21 mouse cellular contexts compared by ENCODE assay signal in the genomic region with DNA sequence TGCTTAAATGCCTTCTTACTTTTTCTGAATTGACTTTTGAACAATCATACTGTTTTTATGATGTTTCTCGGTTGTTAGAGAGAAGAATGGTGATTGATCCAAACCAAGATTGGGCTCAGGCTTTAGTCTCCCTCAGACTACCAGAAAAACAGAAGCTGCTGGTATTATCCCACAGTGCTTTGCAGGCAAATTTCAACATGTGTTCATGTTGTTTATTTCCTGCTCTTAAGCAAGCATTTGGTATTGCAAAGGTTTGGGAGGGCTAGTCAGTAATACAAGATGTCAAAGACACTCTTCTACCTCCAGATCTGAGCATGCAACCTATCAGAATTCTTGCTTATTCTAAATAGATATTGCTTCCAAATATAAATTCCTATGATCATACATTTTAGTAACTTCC. TPM values are rescaled to one million over a fixed set of nuclear protein-coding genes. Genes with fewer than 3 reads are reported as not detected.
DNase-seq lines count a peak whose midpoint lies in the region; ATAC-seq and TF ChIP-seq lines count a peak whose summit lies in the region.
"Had no signal": no experiment of that assay in that cellular context is flagged by ENCODE, and none has a peak within 500 bp of the region (broad histone marks: within the 10 kb centered on the region; RNA-seq: fewer than 3 reads in every experiment).

No protein-coding gene starts in this region.

- no peak for TF ChIP-seq CTCF in heart, postnatal 0 days (IDR thresholded peaks at IDR 0.05; ENCODE audit: low read depth)

- peaks cover 40% of the 10 kb centered on the region for H3K4me1 ChIP-seq in heart, embryonic 13.5 days
- peaks cover 13% of the 10 kb centered on the region for H3K4me1 ChIP-seq in heart, postnatal 0 days (ENCODE audit: control insufficient read depth, insufficient read depth)
- H3K4me1 ChIP-seq: embryonic facial prominence, embryonic 13.5 days; intestine, embryonic 15.5 days had no signal

- intact Hi-C loops in heart, postnatal 36 days (cut with DNase I): no loop called here
- intact Hi-C loops in heart, postnatal 25 days (cut with DNase I): loop anchor here (10.0 kb wide), 1 partner anchor 48 kb away; no protein-coding TSS in a partner anchor

- WGBS in heart, embryonic 13.5 days: 58% methylated on average over 1 of the region's 1 CpGs
- 70% methylated on average over 1 of the region's 1 CpGs for WGBS in heart, postnatal 0 days

- H3K9ac ChIP-seq in heart, embryonic 13.5 days: no peak overlapping the region
- H3K9ac ChIP-seq in heart, postnatal 0 days (replicated peaks; ENCODE audit: low read depth, low read length): no peak overlapping the region
- H3K9ac ChIP-seq: embryonic facial prominence, embryonic 13.5 days; forebrain, embryonic 12.5 days; forebrain, postnatal 0 days; hindbrain, embryonic 14.5 days; intestine, embryonic 15.5 days had no signal

- H3K27ac ChIP-seq in heart, embryonic 13.5 days (replicated peaks): no peak overlapping the region
- no peak overlapping the region for H3K27ac ChIP-seq in heart, postnatal 0 days (ENCODE audit: low read depth)
- H3K27ac ChIP-seq: embryonic facial prominence, embryonic 13.5 days; forebrain, embryonic 12.5 days; hindbrain, embryonic 10.5 days; hindbrain, embryonic 14.5 days; intestine, embryonic 15.5 days had no signal

- DNase-seq in heart, postnatal 36 days: no peak
- no peak for DNase-seq in heart, postnatal 0 days (ENCODE audit: low spot score)
- DNase-seq in heart, postnatal 25 days (ENCODE audit: low spot score): no peak
- no peak for DNase-seq in spleen, adult 18-20 months
- DNase-seq in cerebellum, postnatal 10 days: no peak
- DNase-seq: adrenal gland, postnatal 14 days; cerebellum, adult 11-12 months; cerebellum, adult 9-10 months; cerebellum, postnatal 36 days; forebrain, postnatal 0 days; gastrocnemius, postnatal 14 days had no signal

- no peaks in the 10 kb centered on the region for H3K27me3 ChIP-seq in heart, embryonic 13.5 days (replicated peaks)
- no peaks in the 10 kb centered on the region for H3K27me3 ChIP-seq in heart, postnatal 0 days (ENCODE audit: control insufficient read depth, insufficient read depth, low read length)
- H3K27me3 ChIP-seq: CH12.LX; embryonic facial prominence, embryonic 13.5 days; forebrain, embryonic 12.5 days; intestine, embryonic 15.5 days had no signal

- TF ChIP-seq EP300 in heart, postnatal 0 days (IDR thresholded peaks at IDR 0.05; ENCODE audit: low read depth): no peak

- no peak overlapping the region for H3K4me3 ChIP-seq in heart, embryonic 13.5 days
- H3K4me3 ChIP-seq in heart, postnatal 0 days (ENCODE audit: low read depth, low read length): no peak overlapping the region
- H3K4me3 ChIP-seq: embryonic facial prominence, embryonic 13.5 days; forebrain, embryonic 12.5 days; hindbrain, embryonic 10.5 days; intestine, embryonic 15.5 days had no signal

- H3K9me3 ChIP-seq in heart, embryonic 13.5 days: no peaks in the 10 kb centered on the region
- H3K9me3 ChIP-seq in heart, postnatal 0 days (replicated peaks; ENCODE audit: control insufficient read depth, low read length): no peaks in the 10 kb centered on the region
- H3K9me3 ChIP-seq: embryonic facial prominence, embryonic 13.5 days; forebrain, embryonic 12.5 days; hindbrain, embryonic 10.5 days; intestine, embryonic 15.5 days had no signal

- peak overlapping the region; percentile 51 for H3K4me2 ChIP-seq in heart, embryonic 13.5 days
- peak overlapping the region; percentile 23 for H3K4me2 ChIP-seq in heart, postnatal 0 days (ENCODE audit: low read depth, low read length)
- H3K4me2 ChIP-seq: embryonic facial prominence, embryonic 13.5 days; forebrain, embryonic 12.5 days; hindbrain, embryonic 14.5 days; intestine, embryonic 15.5 days had no signal

- peaks cover 22% of the 10 kb centered on the region for H3K36me3 ChIP-seq in heart, embryonic 13.5 days
- H3K36me3 ChIP-seq in heart, postnatal 0 days (replicated peaks; ENCODE audit: control insufficient read depth, insufficient read depth, low read length): peaks cover 3% of the 10 kb centered on the region; the same call in 1 of the 2 replicates
- H3K36me3 ChIP-seq: embryonic facial prominence, embryonic 13.5 days; forebrain, embryonic 12.5 days; hindbrain, embryonic 10.5 days; intestine, embryonic 15.5 days had no signal

- no peak for ATAC-seq in heart, embryonic 13.5 days (ENCODE audit: extremely low read depth, insufficient number of reproducible peaks, low FRiP score, low TSS enrichment)
- ATAC-seq in heart, postnatal 0 days (ENCODE audit: insufficient read depth, low read depth): no peak
- ATAC-seq in granulocyte monocyte progenitor cell, adult 5-6 weeks (replicated peaks; ENCODE audit: poor library complexity, severe bottlenecking): peak; percentile 87
- ATAC-seq: activated CD4-positive, CD25-positive, alpha-beta regulatory T cell, adult 4 months; forebrain, postnatal 0 days; intestine, embryonic 15.5 days; Patski had no signal

RNA-seq across cellular contexts. Expression of a gene that starts 5.7 kb away (rescaled TPM):
- 166 and 167 TPM in 2 replicates for polyA plus RNA-seq in heart, embryonic 13.5 days (2015; fragmentation: Nextera tagmentation; extraction: Ambion mirVana)
- 100 to 1,000 TPM; 211 to 235 TPM for total RNA-seq in heart, postnatal 36 days (2021)
- 103 and 111 TPM in 2 replicates for total RNA-seq in heart, postnatal 0 days (2014; rRNA removed; ENCODE audit: low replicate concordance)
- polyA plus RNA-seq in heart, postnatal 0 days (2015; fragmentation: Nextera tagmentation; extraction: Ambion mirVana): 121 and 127 TPM in 2 replicates
- total RNA-seq in heart, postnatal 25 days (2021): 100 to 1,000 TPM; 228 to 233 TPM
- not detected in 2 replicates for total RNA-seq in granulocyte monocyte progenitor cell, adult 5-6 weeks (2014; fragmentation: Nextera tagmentation)
- total RNA-seq in granulocyte monocyte progenitor cell, adult 5-6 weeks (2017): not detected in 2 replicates

RNA-seq across cellular contexts. Expression of a gene that starts 31.1 kb away (rescaled TPM):
- 2.6 and 2.7 TPM in 2 replicates for polyA plus RNA-seq in heart, embryonic 13.5 days (2015; fragmentation: Nextera tagmentation; extraction: Ambion mirVana)
- 1 to 10 TPM; 1.3 to 3.1 TPM for total RNA-seq in heart, postnatal 36 days (2021)
- 1.5 and 2.6 TPM in 2 replicates for total RNA-seq in heart, postnatal 0 days (2014; rRNA removed; ENCODE audit: low replicate concordance)
- polyA plus RNA-seq in heart, postnatal 0 days (2015; fragmentation: Nextera tagmentation; extraction: Ambion mirVana): 4.5 and 4.7 TPM in 2 replicates
- 1 to 10 TPM; 1.3 to 2.1 TPM for total RNA-seq in heart, postnatal 25 days (2021)
- 0.82 and 3.1 TPM in 2 replicates for total RNA-seq in granulocyte monocyte progenitor cell, adult 5-6 weeks (2014; fragmentation: Nextera tagmentation)
- 3.3 and 4.7 TPM in 2 replicates for total RNA-seq in granulocyte monocyte progenitor cell, adult 5-6 weeks (2017)

Comparison
In these comparisons a context has a peak if more than half of its experiments do, and no peak if none do; other contexts are left out.
1. RNA of a gene that starts 5.7 kb away (total RNA-seq): 211 to 235 TPM in heart, postnatal 36 days, 228 to 233 TPM in heart, postnatal 25 days and 103 to 111 TPM in heart, postnatal 0 days; not detected in granulocyte monocyte progenitor cell, adult 5-6 weeks; every median in the first group is over 100 times any median in the second.